Mouse (Mus musculus): Measurements from ENCODE around the gene Gclm. TPM values are rescaled to one million over a fixed set of nuclear protein-coding genes. Genes with fewer than 3 reads are reported as not detected.

Gene Gclm
- 61.3 and 64.6 TPM in 2 replicates for polyA plus RNA-seq (2016; fragmentation: Nextera tagmentation; extraction: Ambion mirVana)

DNA sequence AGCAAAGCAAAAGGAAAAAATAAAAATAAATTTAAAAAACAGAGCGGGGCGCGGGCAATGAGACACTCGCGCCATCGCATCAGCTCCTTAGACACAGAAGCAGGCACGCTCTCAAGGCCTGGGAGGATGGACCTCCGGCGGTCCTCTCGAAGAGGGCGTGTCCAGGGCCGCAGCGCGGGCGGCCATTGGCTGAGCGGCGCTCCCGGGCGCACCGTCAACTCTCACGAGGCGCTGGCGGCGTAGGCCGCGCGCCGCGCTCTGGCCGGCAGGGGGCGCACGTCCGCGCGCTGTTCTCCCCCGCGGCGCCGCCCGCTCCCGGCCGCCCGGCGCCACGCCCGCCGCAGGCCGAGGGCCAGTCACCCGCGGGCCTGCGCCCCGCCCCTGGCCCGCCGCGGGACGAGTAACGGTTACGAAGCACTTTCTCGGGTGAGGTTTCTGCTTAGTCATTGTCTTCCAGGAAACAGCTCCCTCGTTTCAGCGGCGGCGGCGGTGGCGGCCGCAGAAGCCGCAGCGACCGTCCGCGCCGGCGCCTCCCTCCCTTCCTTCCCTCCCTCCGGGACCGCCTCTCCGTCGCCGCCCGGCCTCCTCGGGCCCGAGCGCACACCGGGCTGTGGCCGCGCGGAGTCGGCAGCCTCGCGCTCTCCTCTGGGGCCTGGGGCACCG, at the start of gene Gclm:
Gene Gclm (plus strand): TSS at position 343 of the 663 bp plus-strand sequence.
- peak; percentile 99 for ATAC-seq (ENCODE audit: low FRiP score)
- under 1% methylated on average over 69 of the region's 90 CpGs for WGBS
- H3K4me2 ChIP-seq = peak within 1 kb of the TSS; percentile 78
- no peaks in the 10 kb centered on the region for H3K27me3 ChIP-seq
- peaks cover 29% of the 10 kb centered on the region for H3K4me1 ChIP-seq
- peak within 1 kb of the TSS; percentile 90 for H3K4me3 ChIP-seq (replicated peaks)
- peak within 1 kb of the TSS; percentile 94 for H3K27ac ChIP-seq
- H3K9ac ChIP-seq = peak within 1 kb of the TSS; percentile 92
- H3K9me3 ChIP-seq = no peaks in the 10 kb centered on the region
- no peaks in the 10 kb centered on the region for H3K36me3 ChIP-seq (replicated peaks)

DNA sequence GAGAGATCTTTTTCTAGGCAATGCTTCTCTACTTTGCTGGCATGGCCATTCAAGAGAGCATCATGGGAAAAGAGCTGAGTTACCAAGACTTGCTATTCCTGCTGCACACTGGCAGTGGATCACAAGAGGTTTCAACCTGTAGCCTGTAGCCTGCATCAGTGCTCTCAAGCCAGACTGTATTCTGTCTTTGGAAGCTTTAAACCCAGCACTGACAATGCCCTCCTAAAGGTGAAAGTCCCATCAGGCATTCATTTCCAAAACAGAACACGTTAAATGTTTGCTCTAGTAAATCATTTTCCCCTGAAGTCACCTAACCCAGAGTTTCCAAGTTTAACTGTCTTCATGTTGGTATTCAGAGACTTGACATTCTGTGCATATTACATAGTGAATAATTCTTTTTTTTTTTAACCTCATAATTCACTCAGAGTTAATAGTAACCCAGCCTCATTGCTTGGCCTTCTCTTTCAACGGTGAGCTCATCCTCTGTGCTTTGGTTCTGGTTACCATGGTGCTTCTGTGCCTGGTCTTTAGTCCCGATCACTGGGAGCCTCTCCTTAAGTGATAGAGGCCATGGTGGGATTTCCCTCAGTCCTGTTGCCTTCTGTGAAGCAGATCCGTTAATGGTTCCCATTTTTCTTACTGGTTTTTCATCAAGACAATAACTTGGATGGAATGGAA, 48.6 kb upstream of the Gclm start:
- H3K4me3 ChIP-seq (replicated peaks) = no peak overlapping the region
- no peaks in the 10 kb centered on the region for H3K27me3 ChIP-seq
- no peak for ATAC-seq (ENCODE audit: low FRiP score)
- peaks cover 4% of the 10 kb centered on the region; the same call in 1 of the 2 replicates for H3K4me1 ChIP-seq
- no peak overlapping the region for H3K27ac ChIP-seq
- no peak overlapping the region for H3K4me2 ChIP-seq
- no peaks in the 10 kb centered on the region for H3K9me3 ChIP-seq
- H3K9ac ChIP-seq = no peak overlapping the region
- H3K36me3 ChIP-seq (replicated peaks) = no peaks in the 10 kb centered on the region
- WGBS = 75% methylated on average over 4 of the region's 4 CpGs

DNA sequence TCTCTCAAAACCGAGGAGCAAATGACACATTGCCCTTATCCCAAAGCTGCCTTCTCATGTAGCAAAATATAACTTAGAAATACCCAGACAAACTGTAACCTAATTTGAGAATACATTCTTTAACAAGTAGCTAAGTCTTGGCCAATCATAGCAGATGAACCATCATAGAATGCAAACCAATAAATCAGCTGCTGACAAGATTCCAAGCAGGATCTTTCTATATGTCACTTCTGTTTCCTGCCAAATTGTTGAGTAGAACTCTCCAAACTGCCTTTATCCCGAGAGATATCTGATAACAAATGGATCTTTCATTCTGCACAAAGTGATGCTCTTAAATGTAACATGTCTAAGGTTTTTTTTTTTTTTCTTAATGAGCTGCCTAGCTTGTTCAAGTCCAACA, 46.8 kb upstream of the Gclm start:
- no peak for ATAC-seq (ENCODE audit: low FRiP score)
- Histone ChIP-seq H3K27me3 (no peaks in the 10 kb centered on the region), H3K4me3 (replicated peaks) (no peak overlapping the region), H3K27ac (no peak overlapping the region), H3K9me3 (no peaks in the 10 kb centered on the region), H3K4me1 (peaks cover 15% of the 10 kb centered on the region; the same call in 1 of the 2 replicates), H3K36me3 (replicated peaks) (no peaks in the 10 kb centered on the region), H3K9ac (no peak overlapping the region), H3K4me2 (no peak overlapping the region)
- WGBS = 91% methylated on average over 2 of the region's 2 CpGs

- Histone ChIP-seq H3K27me3 (no peaks in the 10 kb centered on the region), H3K4me2 (no peak overlapping the region), H3K9ac (no peak overlapping the region), H3K27ac (no peak overlapping the region), H3K9me3 (no peaks in the 10 kb centered on the region), H3K4me1 (peaks cover 15% of the 10 kb centered on the region; the same call in 1 of the 2 replicates), H3K4me3 (replicated peaks) (no peak overlapping the region), H3K36me3 (replicated peaks) (no peaks in the 10 kb centered on the region)
- no peak for ATAC-seq (ENCODE audit: low FRiP score)
- 90% methylated on average over 8 of the region's 8 CpGs for WGBS
These were observed 46.4 kb upstream of the Gclm start for GRCm38 (mm10) chr3:122198966-122199381.

DNA sequence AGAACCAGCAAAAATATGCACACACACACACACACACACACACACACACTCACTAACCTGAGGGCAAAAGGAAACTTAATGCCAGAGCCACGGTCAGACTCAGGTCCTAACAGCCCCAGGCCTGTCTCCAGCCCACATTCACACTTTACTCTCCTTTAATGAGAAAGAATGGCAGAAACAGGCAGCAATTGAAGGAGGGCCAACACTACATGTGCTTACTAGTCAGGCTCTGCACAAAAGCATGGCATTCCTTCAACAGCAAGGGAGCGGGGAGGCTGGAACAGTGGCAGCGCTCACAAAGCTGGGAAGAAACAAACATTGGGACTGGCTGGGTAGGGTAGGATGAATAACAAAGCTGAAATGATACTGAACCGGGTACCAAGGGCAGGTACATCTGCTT, 45.8 kb upstream of the Gclm start:
- Histone ChIP-seq H3K9me3 (no peaks in the 10 kb centered on the region), H3K4me3 (replicated peaks) (no peak overlapping the region), H3K36me3 (replicated peaks) (no peaks in the 10 kb centered on the region), H3K4me1 (peaks cover 15% of the 10 kb centered on the region; the same call in 1 of the 2 replicates), H3K9ac (no peak overlapping the region), H3K27me3 (no peaks in the 10 kb centered on the region), H3K27ac (no peak overlapping the region), H3K4me2 (no peak overlapping the region)
- no peak for ATAC-seq (ENCODE audit: low FRiP score)
- 88% methylated on average over 4 of the region's 4 CpGs for WGBS

DNA sequence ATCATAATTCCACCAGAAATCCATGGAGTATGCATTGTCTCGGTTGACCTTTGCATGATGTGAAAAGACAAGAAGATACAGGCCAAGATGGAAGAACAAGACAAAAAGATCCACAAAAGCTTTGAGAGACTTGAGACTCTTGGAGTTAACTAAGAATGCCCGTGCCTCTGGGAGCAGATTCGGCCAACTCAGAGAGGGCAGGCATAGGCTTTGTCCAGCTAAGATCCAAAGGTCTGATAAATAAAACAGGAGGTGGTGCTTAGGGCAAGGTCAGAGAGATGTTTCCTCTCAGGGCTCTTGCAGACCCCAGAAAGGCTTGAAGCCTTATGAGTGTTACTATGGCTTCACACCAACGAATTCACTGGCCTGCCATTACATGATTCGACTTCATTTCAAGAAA, 45.3 kb upstream of the Gclm start:
- H3K9ac ChIP-seq = no peak overlapping the region
- no peak for ATAC-seq (ENCODE audit: low FRiP score)

GRCm38 (mm10) chr3:122200447-122200846, 44.9 kb upstream of the Gclm start:
- Histone ChIP-seq H3K4me2 (no peak overlapping the region), H3K4me3 (replicated peaks) (no peak overlapping the region), H3K9me3 (no peaks in the 10 kb centered on the region), H3K27me3 (no peaks in the 10 kb centered on the region), H3K9ac (no peak overlapping the region), H3K4me1 (peaks cover 15% of the 10 kb centered on the region; the same call in 1 of the 2 replicates), H3K36me3 (replicated peaks) (no peaks in the 10 kb centered on the region), H3K27ac (no peak overlapping the region)
- ATAC-seq (ENCODE audit: low FRiP score) = no peak
- WGBS = 46% methylated on average over 5 of the region's 5 CpGs

More for the DNA sequence above, 45.3 kb upstream of the Gclm start:
- 91% methylated on average over 5 of the region's 5 CpGs for WGBS
- no peak overlapping the region for H3K4me3 ChIP-seq (replicated peaks)
- H3K36me3 ChIP-seq (replicated peaks) = no peaks in the 10 kb centered on the region
- H3K4me1 ChIP-seq = peaks cover 15% of the 10 kb centered on the region; the same call in 1 of the 2 replicates
- no peak overlapping the region for H3K4me2 ChIP-seq
- no peaks in the 10 kb centered on the region for H3K27me3 ChIP-seq
- no peaks in the 10 kb centered on the region for H3K9me3 ChIP-seq
- H3K27ac ChIP-seq = no peak overlapping the region

DNA sequence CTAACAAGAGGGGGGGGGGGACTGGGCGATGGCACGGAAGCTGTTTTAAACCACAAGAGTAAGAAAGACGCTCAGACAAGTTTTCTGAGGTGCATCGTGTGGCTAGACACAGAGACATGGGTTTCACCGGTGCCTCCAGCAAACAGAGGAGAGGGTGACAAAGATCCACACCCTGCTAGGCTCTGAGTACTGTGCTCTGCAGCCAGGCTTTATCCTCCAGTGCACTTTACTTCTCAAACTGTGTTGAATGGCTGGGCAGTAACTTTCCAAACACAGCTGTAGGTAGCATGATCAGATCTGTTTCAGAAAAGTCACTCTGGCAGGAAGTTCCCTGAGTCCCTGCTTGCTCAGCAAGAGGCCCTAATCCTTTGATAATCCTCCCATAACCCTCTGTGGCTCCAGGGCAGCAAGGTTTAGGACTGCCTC, 43.0 kb upstream of the Gclm start:
- no peak for ATAC-seq (ENCODE audit: low FRiP score)
- 4% methylated on average over 5 of the region's 5 CpGs for WGBS

DNA sequence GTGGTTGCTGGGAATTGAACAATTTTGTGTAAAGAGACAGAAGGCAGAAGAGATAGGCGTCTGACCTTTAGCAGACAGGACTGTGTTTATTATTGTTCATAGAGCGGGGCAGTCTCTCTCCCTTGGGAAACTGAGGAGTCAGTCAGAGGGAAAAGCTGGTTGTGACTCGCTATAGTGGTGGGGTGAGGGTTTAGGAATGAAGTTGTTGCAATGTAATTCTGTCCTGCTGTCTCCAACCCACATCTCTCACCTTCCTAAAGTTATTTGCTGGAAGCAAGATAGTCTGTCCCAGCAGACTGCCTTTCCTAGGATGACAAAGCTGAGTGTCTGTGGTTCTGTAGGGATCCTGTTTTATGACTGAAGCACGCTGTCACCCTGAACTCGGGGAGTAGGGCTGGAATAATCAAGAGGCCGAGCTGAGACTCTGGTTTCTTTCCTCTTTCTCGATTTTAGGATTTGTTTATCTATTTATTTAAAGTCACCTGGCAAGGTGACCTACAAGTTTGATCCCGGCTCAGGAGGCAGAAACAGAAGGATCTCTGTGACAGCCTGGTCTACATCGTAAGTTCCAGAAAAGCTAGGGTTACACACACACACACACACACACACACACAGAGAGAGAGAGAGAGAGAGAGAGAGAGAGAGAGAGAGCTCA, 41.6 kb upstream of the Gclm start:
- Histone ChIP-seq H3K4me3 (replicated peaks) (no peak overlapping the region), H3K27ac (no peak overlapping the region), H3K9ac (no peak overlapping the region), H3K9me3 (no peaks in the 10 kb centered on the region), H3K27me3 (no peaks in the 10 kb centered on the region), H3K4me1 (peaks cover 15% of the 10 kb centered on the region; the same call in 1 of the 2 replicates), H3K4me2 (no peak overlapping the region), H3K36me3 (replicated peaks) (no peaks in the 10 kb centered on the region)
- ATAC-seq (ENCODE audit: low FRiP score) = no peak
- WGBS = 83% methylated on average over 9 of the region's 9 CpGs

More for the DNA sequence above, 43.0 kb upstream of the Gclm start:
- Histone ChIP-seq H3K4me3 (replicated peaks) (no peak overlapping the region), H3K9ac (no peak overlapping the region), H3K27ac (no peak overlapping the region), H3K36me3 (replicated peaks) (no peaks in the 10 kb centered on the region), H3K4me1 (peaks cover 15% of the 10 kb centered on the region; the same call in 1 of the 2 replicates), H3K27me3 (no peaks in the 10 kb centered on the region), H3K9me3 (no peaks in the 10 kb centered on the region), H3K4me2 (no peak overlapping the region)

- H3K9me3 ChIP-seq = no peaks in the 10 kb centered on the region
- H3K4me2 ChIP-seq = no peak overlapping the region
- no peak overlapping the region for H3K9ac ChIP-seq
- peaks cover 15% of the 10 kb centered on the region; the same call in 1 of the 2 replicates for H3K4me1 ChIP-seq
- no peak overlapping the region for H3K4me3 ChIP-seq (replicated peaks)
- WGBS = 86% methylated on average over 6 of the region's 6 CpGs
- no peak overlapping the region for H3K27ac ChIP-seq
- no peak for ATAC-seq (ENCODE audit: low FRiP score)
- H3K36me3 ChIP-seq (replicated peaks) = no peaks in the 10 kb centered on the region
- H3K27me3 ChIP-seq = no peaks in the 10 kb centered on the region
These were observed 39.6 kb upstream of the Gclm start for GRCm38 (mm10) chr3:122205753-122206152.

GRCm38 (mm10) chr3:122206279-122207070, 38.9 kb upstream of the Gclm start:
- WGBS = 63% methylated on average over 8 of the region's 8 CpGs
- H3K9ac ChIP-seq = no peak overlapping the region
- H3K27ac ChIP-seq = no peak overlapping the region
- no peaks in the 10 kb centered on the region for H3K27me3 ChIP-seq
- ATAC-seq (ENCODE audit: low FRiP score) = no peak
- H3K4me2 ChIP-seq = no peak overlapping the region
- no peaks in the 10 kb centered on the region for H3K9me3 ChIP-seq
- H3K4me1 ChIP-seq = peaks cover 14% of the 10 kb centered on the region; the same call in 1 of the 2 replicates
- H3K4me3 ChIP-seq (replicated peaks) = no peak overlapping the region
- H3K36me3 ChIP-seq (replicated peaks) = no peaks in the 10 kb centered on the region

DNA sequence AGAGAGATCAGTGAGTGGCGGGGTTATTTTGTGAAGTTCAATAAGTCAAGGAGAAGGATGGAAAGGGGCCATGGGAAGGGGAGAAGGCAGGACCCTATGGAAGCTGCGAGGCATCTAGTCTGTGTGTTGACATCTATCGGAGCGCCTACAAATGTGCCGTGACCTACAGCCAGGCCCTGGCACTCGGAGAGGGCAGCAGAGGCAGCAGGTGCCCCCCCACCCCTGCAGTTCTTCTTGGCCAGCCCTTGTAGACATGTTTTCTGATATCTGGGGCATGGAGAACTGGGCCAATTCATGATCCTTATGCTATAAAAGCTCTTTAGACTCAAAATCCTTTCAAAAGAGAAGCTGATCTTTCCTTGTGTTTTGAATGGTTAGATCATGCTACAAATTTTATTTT, 37.6 kb upstream of the Gclm start:
- Histone ChIP-seq H3K36me3 (replicated peaks) (no peaks in the 10 kb centered on the region), H3K27me3 (no peaks in the 10 kb centered on the region), H3K4me3 (replicated peaks) (no peak overlapping the region), H3K9me3 (no peaks in the 10 kb centered on the region), H3K4me1 (peaks cover 1% of the 10 kb centered on the region; the same call in 1 of the 2 replicates), H3K27ac (no peak overlapping the region), H3K4me2 (no peak overlapping the region), H3K9ac (no peak overlapping the region)
- ATAC-seq (ENCODE audit: low FRiP score) = no peak
- 92% methylated on average over 6 of the region's 6 CpGs for WGBS

Measured in forebrain, embryonic 12.5 days (tissue).